In genomic region chr5:148419112-148419526, GRCm38 (mm10) we compare ENCODE assay signal across 9 mouse cellular contexts. TPM values are rescaled to one million over a fixed set of nuclear protein-coding genes. Genes with fewer than 3 reads are reported as not detected.
A peak's percentile ranks its signal among the peaks of the same experiment; 100 is the strongest.
DNase-seq lines count a peak whose midpoint lies in the region; ATAC-seq and TF ChIP-seq lines count a peak whose summit lies in the region.
"Had no signal": no experiment of that assay in that cellular context is flagged by ENCODE, and none has a peak within 500 bp of the region (broad histone marks: within the 10 kb centered on the region; RNA-seq: fewer than 3 reads in every experiment).

No protein-coding gene starts in this region.

- no peaks in the 10 kb centered on the region for H3K27me3 ChIP-seq in heart, postnatal 0 days (ENCODE audit: control insufficient read depth, insufficient read depth, low read length)
- no peaks in the 10 kb centered on the region for H3K27me3 ChIP-seq in hindbrain, embryonic 13.5 days

- H3K27ac ChIP-seq in heart, postnatal 0 days (ENCODE audit: low read depth): no peak overlapping the region
- no peak overlapping the region for H3K27ac ChIP-seq in hindbrain, embryonic 13.5 days
- H3K27ac ChIP-seq: macrophage had no signal

- no peak for TF ChIP-seq EP300 in heart, postnatal 0 days (IDR thresholded peaks at IDR 0.05; ENCODE audit: low read depth)

- no peaks in the 10 kb centered on the region; the same call in 1 of the 2 replicates for H3K9me3 ChIP-seq in heart, postnatal 0 days (replicated peaks; ENCODE audit: control insufficient read depth, low read length)
- H3K9me3 ChIP-seq in hindbrain, embryonic 13.5 days: 0 out of 2 replicates have a peak, but pooled peaks cover 3% of the 10 kb centered on the region

- no peak overlapping the region for H3K9ac ChIP-seq in heart, postnatal 0 days (replicated peaks; ENCODE audit: low read depth, low read length)
- no peak overlapping the region for H3K9ac ChIP-seq in hindbrain, embryonic 13.5 days

- WGBS in heart, postnatal 0 days: 40% methylated on average over 9 of the region's 9 CpGs
- WGBS in hindbrain, embryonic 13.5 days: 72% methylated on average over 9 of the region's 9 CpGs

- TF ChIP-seq CTCF in heart, postnatal 0 days (IDR thresholded peaks at IDR 0.05; ENCODE audit: low read depth): peak; percentile 9

- peak overlapping the region; percentile 27 for H3K4me3 ChIP-seq in heart, postnatal 0 days (ENCODE audit: low read depth, low read length)
- no peak overlapping the region for H3K4me3 ChIP-seq in hindbrain, embryonic 13.5 days

- ATAC-seq in heart, postnatal 0 days (ENCODE audit: insufficient read depth, low read depth): peak; percentile 53; the same call in 1 of the 2 replicates
- no peak for ATAC-seq in hindbrain, embryonic 13.5 days (ENCODE audit: low FRiP score)

- H3K4me1 ChIP-seq in heart, postnatal 0 days (ENCODE audit: control insufficient read depth, insufficient read depth): no peaks in the 10 kb centered on the region
- H3K4me1 ChIP-seq in hindbrain, embryonic 13.5 days (replicated peaks): no peaks in the 10 kb centered on the region

- peak; percentile 32 for DNase-seq in gastrocnemius, adult 18-20 months (ENCODE audit: low spot score)
- no peak for DNase-seq in gastrocnemius, postnatal 25 days
- DNase-seq in thymus, postnatal 25 days: peak; percentile 34
- DNase-seq in thymus, postnatal 0 days (ENCODE audit: low spot score): no peak
- DNase-seq in heart, postnatal 0 days (ENCODE audit: low spot score): peak; percentile 49
- peak; percentile 81 for DNase-seq in lung, postnatal 36 days
- DNase-seq in embryo, embryonic 11 days: no peak

- peak overlapping the region; percentile 35 for H3K4me2 ChIP-seq in heart, postnatal 0 days (ENCODE audit: low read depth, low read length)
- H3K4me2 ChIP-seq in hindbrain, embryonic 13.5 days: no peak overlapping the region

- H3K36me3 ChIP-seq in heart, postnatal 0 days (replicated peaks; ENCODE audit: control insufficient read depth, insufficient read depth, low read length): no peaks in the 10 kb centered on the region
- no peaks in the 10 kb centered on the region for H3K36me3 ChIP-seq in hindbrain, embryonic 13.5 days

RNA-seq across cellular contexts. Expression of gene Slc7a1, which starts 19.4 kb away (rescaled TPM):
- total RNA-seq in gastrocnemius, adult 18-20 months (2021): 1 to 10 TPM; 1.3 to 2.2 TPM
- 1 to 10 TPM; 2.9 to 3.1 TPM for total RNA-seq in gastrocnemius, postnatal 25 days (2021)
- polyA plus RNA-seq in thymus, postnatal 0 days (2015; fragmentation: Nextera tagmentation; extraction: Ambion mirVana): 15.5 and 16.5 TPM in 2 replicates
- total RNA-seq in heart, postnatal 0 days (2014; rRNA removed; ENCODE audit: low replicate concordance): 21.0 and 31.0 TPM in 2 replicates
- 7.7 and 13.2 TPM in 2 replicates for polyA plus RNA-seq in heart, postnatal 0 days (2015; fragmentation: Nextera tagmentation; extraction: Ambion mirVana)
- polyA plus RNA-seq in hindbrain, embryonic 13.5 days (2015; fragmentation: Nextera tagmentation; extraction: Ambion mirVana): 29.6 and 31.3 TPM in 2 replicates

Comparison
In these comparisons a context has a peak if more than half of its experiments do, and no peak if none do; other contexts are left out.
1. DNase-seq: peak in gastrocnemius, adult 18-20 months (single experiment), thymus, postnatal 25 days (single experiment), heart, postnatal 0 days (single experiment) and lung, postnatal 36 days (single experiment); none in gastrocnemius, postnatal 25 days (single experiment), thymus, postnatal 0 days (single experiment) and embryo, embryonic 11 days (single experiment).